Mouse (Mus musculus) cerebellum, adult 18-20 months (tissue): ENCODE measurements around the gene Tlr13.
A peak's percentile ranks its signal among the peaks of the same experiment; 100 is the strongest.

Experiments
- DNase-seq, 2 experiments: peaks; one replicate each; pipeline ENCODE4 v3.0.0; 2021

Tlr13 gene

GRCm38 (mm10) chrX:106142936-106143335 is at the start of gene Tlr13:
Gene Tlr13 (plus strand): TSS chrX:106143204.
- DNase-seq, result no peak

- DNase-seq, result peak; percentile 26 to 28
These were observed 37.5 kb upstream of the Tlr13 start for GRCm38 (mm10) chrX:106105464-106105863.

- no peak for DNase-seq
These were observed 29.1 kb upstream of the Tlr13 start for GRCm38 (mm10) chrX:106113881-106114280.

GRCm38 (mm10) chrX:106114674-106115073 is 28.3 kb upstream of the Tlr13 start:
- DNase-seq, result no peak

- DNase-seq, result no peak
These were observed 20.2 kb upstream of the Tlr13 start for GRCm38 (mm10) chrX:106122823-106123222.

- DNase-seq, result no peak
These were observed 14.7 kb upstream of the Tlr13 start for GRCm38 (mm10) chrX:106128283-106128682.

GRCm38 (mm10) chrX:106129877-106130276 is 13.1 kb upstream of the Tlr13 start:
- no peak for DNase-seq

GRCm38 (mm10) chrX:106134916-106135315 is 8.1 kb upstream of the Tlr13 start:
- DNase-seq, result no peak

GRCm38 (mm10) chrX:106135484-106135883 is 7.5 kb upstream of the Tlr13 start:
- DNase-seq, result no peak

- no peak for DNase-seq
These were observed 7.0 kb upstream of the Tlr13 start for GRCm38 (mm10) chrX:106135916-106136575.

- no peak for DNase-seq
These were observed 3.5 kb upstream of the Tlr13 start for GRCm38 (mm10) chrX:106139309-106140070.

- DNase-seq, result no peak
These were observed 5.2 kb downstream of the Tlr13 start for GRCm38 (mm10) chrX:106148185-106148584.

GRCm38 (mm10) chrX:106149460-106149859 is 6.5 kb downstream of the Tlr13 start:
- DNase-seq, result no peak

GRCm38 (mm10) chrX:106154180-106154586 is 11.2 kb downstream of the Tlr13 start:
- DNase-seq, result no peak

- no peak for DNase-seq
These were observed 12.9 kb downstream of the Tlr13 start for GRCm38 (mm10) chrX:106155892-106156291.

- DNase-seq, result no peak
These were observed 21.0 kb downstream of the Tlr13 start for GRCm38 (mm10) chrX:106163995-106164394.

- no peak for DNase-seq
These were observed 21.6 kb downstream of the Tlr13 start for GRCm38 (mm10) chrX:106164555-106164954.

- DNase-seq, result no peak
These were observed 22.1 kb downstream of the Tlr13 start for GRCm38 (mm10) chrX:106165089-106165488.

GRCm38 (mm10) chrX:106171106-106171852 is 28.3 kb downstream of the Tlr13 start:
- peak; percentile 71 to 74 for DNase-seq

- DNase-seq, result no peak
These were observed 28.8 kb downstream of the Tlr13 start for GRCm38 (mm10) chrX:106171853-106172154.

- no peak for DNase-seq
These were observed 33.3 kb downstream of the Tlr13 start for GRCm38 (mm10) chrX:106176331-106176730.

GRCm38 (mm10) chrX:106184279-106184678 is 41.3 kb downstream of the Tlr13 start:
- no peak for DNase-seq

- no peak for DNase-seq
These were observed 42.7 kb downstream of the Tlr13 start for GRCm38 (mm10) chrX:106185706-106186105.
